Mouse (Mus musculus) T-helper 17 cell (primary cell): ENCODE results near the gene Ercc6.

Experiments
- in situ Hi-C, 2 experiments: fragments of 300-600 bp; cut with MboI, MseI; formaldehyde crosslinking; loops; 1 replicate in 1 of 2; 2 replicates in 1 of 2; pipeline ENCODE4 v1.15.1; 2025; ENCODE audit warnings: high pct_unique_total_duplicates in 2 of 2

The Ercc6 gene

DNA sequence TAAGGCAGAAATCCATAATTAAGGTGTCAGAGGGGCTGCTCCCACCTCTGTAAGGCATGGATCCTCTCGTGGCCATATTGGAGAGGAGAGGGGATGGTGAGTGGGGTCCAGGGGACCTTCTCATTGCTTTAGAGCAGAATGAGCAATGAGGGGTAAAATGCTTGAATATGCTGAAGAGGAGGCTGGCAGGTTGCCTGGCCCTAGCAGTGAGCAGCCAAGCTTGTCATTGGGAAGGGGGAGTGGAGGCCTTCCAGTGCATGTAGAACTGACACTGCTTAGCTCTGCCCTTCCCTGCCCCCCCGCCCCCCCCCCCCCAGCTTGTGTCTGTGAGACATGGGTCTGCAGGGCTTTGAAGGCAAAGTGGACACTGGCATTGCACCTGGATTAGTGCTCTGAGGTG lies 114.0 kb downstream of the Ercc6 start:
- in situ Hi-C loops, result no loop called here

DNA sequence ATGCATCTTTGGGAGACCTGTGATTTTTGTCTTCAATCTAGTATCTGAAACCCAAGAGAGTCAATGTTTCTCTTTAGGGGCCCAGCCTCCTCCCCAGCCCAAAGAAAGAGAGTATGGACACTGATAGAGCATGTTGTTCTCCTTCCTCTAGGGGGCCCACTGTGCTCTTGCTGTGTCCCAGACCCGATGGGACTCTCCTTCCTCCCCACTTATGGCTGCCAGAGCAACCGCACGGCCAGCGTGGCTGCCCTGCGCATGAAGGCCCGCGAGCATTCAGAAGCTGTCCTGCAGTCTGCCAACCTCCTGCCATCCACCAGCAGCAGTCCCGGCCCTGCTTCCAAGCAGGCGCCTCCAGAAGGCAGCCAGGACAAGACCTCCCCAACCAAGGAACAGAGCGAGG lies 115.3 kb downstream of the Ercc6 start:
- in situ Hi-C loops, result no loop called here
